Mouse (Mus musculus) cerebellum, adult 2 months (tissue): ENCODE results near the gene Crlf3.

Experiments used
- CTCF ChIP-seq: fragments of 200-500 bp; IDR thresholded peaks from 2 replicates; pipeline ENCODE4 v1.5.1; 2011; ENCODE audit warnings: low read depth, mild to moderate bottlenecking, control low read depth, low read length, moderate library complexity, borderline replicate concordance; ENCODE audit not compliant: insufficient read depth
- POLR2A ChIP-seq: fragments of 200-500 bp; IDR thresholded peaks from 2 replicates; pipeline ENCODE4 v1.6.1; 2011; ENCODE audit warnings: low read length, control low read depth, borderline replicate concordance; ENCODE audit not compliant: insufficient read depth

- no peak for TF ChIP-seq POLR2A
- no peak for TF ChIP-seq CTCF
These were observed 23.6 kb upstream of the Crlf3 start for GRCm38 (mm10) chr11:80104407-80104806.
